Mouse (Mus musculus): ENCODE results near the gene Raver1. TPM values are rescaled to one million over a fixed set of nuclear protein-coding genes. Genes with fewer than 3 reads are reported as not detected.

Gene Raver1
- polyA plus RNA-seq, 1 experiment from 2014 or later = 40.8 TPM

- no peak overlapping the region for H3K4me3 ChIP-seq (replicated peaks; ENCODE audit: low read length)
- no peaks in the 10 kb centered on the region for H3K9me3 ChIP-seq (replicated peaks; ENCODE audit: control insufficient read depth, low read length)
- no peaks in the 10 kb centered on the region for H3K27me3 ChIP-seq (ENCODE audit: control insufficient read depth, insufficient read depth, low read length)
- H3K4me2 ChIP-seq (ENCODE audit: low read depth, low read length) = no peak overlapping the region
- 96% methylated on average over 9 of the region's 9 CpGs for WGBS
- no peak for ATAC-seq (ENCODE audit: insufficient read depth, low FRiP score)
- peaks cover 19% of the 10 kb centered on the region for H3K4me1 ChIP-seq (ENCODE audit: control insufficient read depth, insufficient read depth, low read length)
- H3K9ac ChIP-seq (ENCODE audit: low read length) = no peak overlapping the region
- H3K27ac ChIP-seq (ENCODE audit: low read length) = no peak overlapping the region
- 0 out of 2 replicates have a peak, but pooled peaks cover 5% of the 10 kb centered on the region for H3K36me3 ChIP-seq (ENCODE audit: control insufficient read depth, insufficient read depth, low read length)
Measured at GRCm38 (mm10) chr9:21093423-21093822, 1.6 kb upstream of the Raver1 start.

- no peak for ATAC-seq (ENCODE audit: insufficient read depth, low FRiP score)
- Histone ChIP-seq H3K4me3 (replicated peaks; ENCODE audit: low read length) (peak overlapping the region; percentile 68), H3K4me2 (ENCODE audit: low read depth, low read length) (peak overlapping the region; percentile 90), H3K27me3 (ENCODE audit: control insufficient read depth, insufficient read depth, low read length) (no peaks in the 10 kb centered on the region), H3K27ac (ENCODE audit: low read length) (peak overlapping the region; percentile 86), H3K4me1 (ENCODE audit: control insufficient read depth, insufficient read depth, low read length) (peaks cover 15% of the 10 kb centered on the region), H3K9ac (ENCODE audit: low read length) (peak overlapping the region; percentile 74), H3K36me3 (ENCODE audit: control insufficient read depth, insufficient read depth, low read length) (0 out of 2 replicates have a peak, but pooled peaks cover 7% of the 10 kb centered on the region), H3K9me3 (replicated peaks; ENCODE audit: control insufficient read depth, low read length) (no peaks in the 10 kb centered on the region)
- WGBS = 2% methylated on average over 24 of the region's 24 CpGs
Measured at GRCm38 (mm10) chr9:21090972-21091706, 669 bp downstream of the Raver1 start.

- ATAC-seq (ENCODE audit: insufficient read depth, low FRiP score) = no peak
- H3K27ac ChIP-seq (ENCODE audit: low read length) = no peak overlapping the region
- peak overlapping the region; percentile 74 for H3K9ac ChIP-seq (ENCODE audit: low read length)
- peak overlapping the region; percentile 90 for H3K4me2 ChIP-seq (ENCODE audit: low read depth, low read length)
- no peaks in the 10 kb centered on the region for H3K27me3 ChIP-seq (ENCODE audit: control insufficient read depth, insufficient read depth, low read length)
- WGBS = 83% methylated on average over 1 of the region's 1 CpGs
- H3K36me3 ChIP-seq (ENCODE audit: control insufficient read depth, insufficient read depth, low read length) = 0 out of 2 replicates have a peak, but pooled peaks cover 11% of the 10 kb centered on the region
- H3K9me3 ChIP-seq (replicated peaks; ENCODE audit: control insufficient read depth, low read length) = no peaks in the 10 kb centered on the region
- H3K4me3 ChIP-seq (replicated peaks; ENCODE audit: low read length) = peak overlapping the region; percentile 68
- peaks cover 15% of the 10 kb centered on the region for H3K4me1 ChIP-seq (ENCODE audit: control insufficient read depth, insufficient read depth, low read length)
Measured at GRCm38 (mm10) chr9:21090537-21090936, 1.3 kb downstream of the Raver1 start.

GRCm38 (mm10) chr9:21083324-21083723 lies 8.5 kb downstream of the Raver1 start:
- H3K4me2 ChIP-seq (ENCODE audit: low read depth, low read length) = no peak overlapping the region
- H3K27ac ChIP-seq (ENCODE audit: low read length) = no peak overlapping the region
- H3K4me3 ChIP-seq (replicated peaks; ENCODE audit: low read length) = no peak overlapping the region
- no peaks in the 10 kb centered on the region for H3K9me3 ChIP-seq (replicated peaks; ENCODE audit: control insufficient read depth, low read length)
- no peaks in the 10 kb centered on the region for H3K27me3 ChIP-seq (ENCODE audit: control insufficient read depth, insufficient read depth, low read length)
- H3K36me3 ChIP-seq (ENCODE audit: control insufficient read depth, insufficient read depth, low read length) = peaks cover 34% of the 10 kb centered on the region
- no peaks in the 10 kb centered on the region for H3K4me1 ChIP-seq (ENCODE audit: control insufficient read depth, insufficient read depth, low read length)
- H3K9ac ChIP-seq (ENCODE audit: low read length) = no peak overlapping the region
- 84% methylated on average over 3 of the region's 3 CpGs for WGBS
- ATAC-seq (ENCODE audit: insufficient read depth, low FRiP score) = no peak

- Histone ChIP-seq H3K27ac (ENCODE audit: low read length) (no peak overlapping the region), H3K9ac (ENCODE audit: low read length) (no peak overlapping the region), H3K27me3 (ENCODE audit: control insufficient read depth, insufficient read depth, low read length) (no peaks in the 10 kb centered on the region), H3K36me3 (ENCODE audit: control insufficient read depth, insufficient read depth, low read length) (peaks cover 43% of the 10 kb centered on the region), H3K4me2 (ENCODE audit: low read depth, low read length) (no peak overlapping the region), H3K9me3 (replicated peaks; ENCODE audit: control insufficient read depth, low read length) (no peaks in the 10 kb centered on the region), H3K4me3 (replicated peaks; ENCODE audit: low read length) (no peak overlapping the region), H3K4me1 (ENCODE audit: control insufficient read depth, insufficient read depth, low read length) (no peaks in the 10 kb centered on the region)
- no peak for ATAC-seq (ENCODE audit: insufficient read depth, low FRiP score)
- 83% methylated on average over 9 of the region's 9 CpGs for WGBS
Measured at GRCm38 (mm10) chr9:21081127-21081526, 10.7 kb downstream of the Raver1 start.

- peaks cover 6% of the 10 kb centered on the region for H3K4me1 ChIP-seq (ENCODE audit: control insufficient read depth, insufficient read depth, low read length)
Measured at GRCm38 (mm10) chr9:21075625-21076024, 16.2 kb downstream of the Raver1 start.

GRCm38 (mm10) chr9:21074173-21074572 lies 17.6 kb downstream of the Raver1 start:
- 82% methylated on average over 1 of the region's 1 CpGs for WGBS
- Histone ChIP-seq H3K4me1 (ENCODE audit: control insufficient read depth, insufficient read depth, low read length) (peaks cover 6% of the 10 kb centered on the region), H3K27me3 (ENCODE audit: control insufficient read depth, insufficient read depth, low read length) (no peaks in the 10 kb centered on the region), H3K4me3 (replicated peaks; ENCODE audit: low read length) (no peak overlapping the region), H3K27ac (ENCODE audit: low read length) (no peak overlapping the region), H3K9me3 (replicated peaks; ENCODE audit: control insufficient read depth, low read length) (no peaks in the 10 kb centered on the region), H3K9ac (ENCODE audit: low read length) (0 out of 2 replicates have a peak overlapping the region, but pooled peaks have one; percentile 12), H3K36me3 (ENCODE audit: control insufficient read depth, insufficient read depth, low read length) (peaks cover 30% of the 10 kb centered on the region), H3K4me2 (ENCODE audit: low read depth, low read length) (no peak overlapping the region)
- ATAC-seq (ENCODE audit: insufficient read depth, low FRiP score) = no peak

More at GRCm38 (mm10) chr9:21075625-21076024, 16.2 kb downstream of the Raver1 start:
- Histone ChIP-seq H3K4me3 (replicated peaks; ENCODE audit: low read length) (no peak overlapping the region), H3K9me3 (replicated peaks; ENCODE audit: control insufficient read depth, low read length) (no peaks in the 10 kb centered on the region), H3K27ac (ENCODE audit: low read length) (no peak overlapping the region), H3K27me3 (ENCODE audit: control insufficient read depth, insufficient read depth, low read length) (no peaks in the 10 kb centered on the region), H3K9ac (ENCODE audit: low read length) (no peak overlapping the region), H3K36me3 (ENCODE audit: control insufficient read depth, insufficient read depth, low read length) (peaks cover 44% of the 10 kb centered on the region), H3K4me2 (ENCODE audit: low read depth, low read length) (no peak overlapping the region)
- WGBS = 85% methylated on average over 3 of the region's 3 CpGs
- no peak for ATAC-seq (ENCODE audit: insufficient read depth, low FRiP score)

GRCm38 (mm10) chr9:21073044-21073840 lies 18.6 kb downstream of the Raver1 start, which contains the start of the genes Gm49373 and Fdx1l:
TSS of gene Gm49373 (minus strand) at chr9:21073096.
TSS of gene Fdx1l (minus strand) at chr9:21073614.
- Histone ChIP-seq H3K27me3 (ENCODE audit: control insufficient read depth, insufficient read depth, low read length) (no peaks in the 10 kb centered on the region), H3K4me2 (ENCODE audit: low read depth, low read length) (peak within 1 kb of the TSS; percentile 78), H3K9ac (ENCODE audit: low read length) (peak within 1 kb of the TSS; percentile 88), H3K4me3 (replicated peaks; ENCODE audit: low read length) (peak within 1 kb of the TSS; percentile 69), H3K36me3 (ENCODE audit: control insufficient read depth, insufficient read depth, low read length) (peaks cover 22% of the 10 kb centered on the region; the same call in 1 of the 2 replicates), H3K9me3 (replicated peaks; ENCODE audit: control insufficient read depth, low read length) (no peaks in the 10 kb centered on the region), H3K4me1 (ENCODE audit: control insufficient read depth, insufficient read depth, low read length) (peaks cover 6% of the 10 kb centered on the region), H3K27ac (ENCODE audit: low read length) (peak within 1 kb of the TSS; percentile 63; the same call in 1 of the 2 replicates)
- WGBS = 2% methylated on average over 58 of the region's 58 CpGs
- peak; percentile 92 for ATAC-seq (ENCODE audit: insufficient read depth, low FRiP score)

- peaks cover 20% of the 10 kb centered on the region; the same call in 1 of the 2 replicates for H3K36me3 ChIP-seq (ENCODE audit: control insufficient read depth, insufficient read depth, low read length)
- peak; percentile 8; the same call in 1 of the 2 replicates for ATAC-seq (ENCODE audit: insufficient read depth, low FRiP score)
- peak overlapping the region; percentile 63; the same call in 1 of the 2 replicates for H3K27ac ChIP-seq (ENCODE audit: low read length)
- no peaks in the 10 kb centered on the region for H3K27me3 ChIP-seq (ENCODE audit: control insufficient read depth, insufficient read depth, low read length)
- H3K9me3 ChIP-seq (replicated peaks; ENCODE audit: control insufficient read depth, low read length) = no peaks in the 10 kb centered on the region
- H3K4me1 ChIP-seq (ENCODE audit: control insufficient read depth, insufficient read depth, low read length) = peaks cover 6% of the 10 kb centered on the region
- WGBS = 9% methylated on average over 4 of the region's 4 CpGs
- peak overlapping the region; percentile 78 for H3K4me2 ChIP-seq (ENCODE audit: low read depth, low read length)
- H3K4me3 ChIP-seq (replicated peaks; ENCODE audit: low read length) = peak overlapping the region; percentile 69
- H3K9ac ChIP-seq (ENCODE audit: low read length) = peak overlapping the region; percentile 88
Measured at GRCm38 (mm10) chr9:21072641-21073040, 19.2 kb downstream of the Raver1 start.

All from stomach, embryonic 16.5 days (tissue).